Mouse (Mus musculus): ENCODE measurements around the gene Inpp4b. TPM values are rescaled to one million over a fixed set of nuclear protein-coding genes. Genes with fewer than 3 reads are reported as not detected.

The Inpp4b gene
- polyA plus RNA-seq, 1 experiment from 2014 or later = 5.6 TPM

GRCm38 (mm10) chr8:81483834-81484233 is 141.5 kb downstream of the Inpp4b start:
- Histone ChIP-seq H3K9ac (no peak overlapping the region), H3K27me3 (replicated peaks) (no peaks in the 10 kb centered on the region), H3K4me2 (replicated peaks) (no peak overlapping the region), H3K9me3 (no peaks in the 10 kb centered on the region), H3K4me1 (no peaks in the 10 kb centered on the region), H3K36me3 (no peaks in the 10 kb centered on the region), H3K4me3 (no peak overlapping the region), H3K27ac (no peak overlapping the region)
- WGBS = 85% methylated on average over 1 of the region's 1 CpGs
- ATAC-seq (ENCODE audit: low FRiP score, low read depth) = no peak

DNA sequence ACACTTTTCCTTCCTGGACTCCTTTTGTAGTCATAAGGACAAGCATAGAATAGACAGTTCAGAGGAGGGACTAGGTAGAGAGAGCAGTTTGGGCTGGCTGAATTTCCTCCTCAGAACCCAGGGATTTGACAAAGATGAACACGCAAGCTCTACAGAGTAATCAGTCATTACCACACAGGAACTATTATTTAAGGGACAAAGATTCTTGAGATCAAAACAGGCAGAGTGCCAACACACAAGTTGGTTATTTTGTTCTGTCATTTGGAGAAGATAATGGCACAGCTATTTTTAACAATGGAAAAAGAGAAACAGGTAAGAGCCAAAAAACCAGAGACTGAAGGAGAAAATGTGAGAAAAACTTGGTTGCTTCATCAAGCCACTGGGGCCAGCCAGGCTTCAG is 143.3 kb downstream of the Inpp4b start:
- no peak for ATAC-seq (ENCODE audit: low FRiP score, low read depth)
- no peaks in the 10 kb centered on the region for H3K27me3 ChIP-seq (replicated peaks)
- no peak overlapping the region for H3K4me2 ChIP-seq (replicated peaks)
- WGBS = 92% methylated on average over 1 of the region's 1 CpGs
- no peaks in the 10 kb centered on the region for H3K9me3 ChIP-seq
- no peak overlapping the region for H3K9ac ChIP-seq
- H3K36me3 ChIP-seq = no peaks in the 10 kb centered on the region
- no peak overlapping the region for H3K4me3 ChIP-seq
- no peak overlapping the region for H3K27ac ChIP-seq
- no peaks in the 10 kb centered on the region for H3K4me1 ChIP-seq

DNA sequence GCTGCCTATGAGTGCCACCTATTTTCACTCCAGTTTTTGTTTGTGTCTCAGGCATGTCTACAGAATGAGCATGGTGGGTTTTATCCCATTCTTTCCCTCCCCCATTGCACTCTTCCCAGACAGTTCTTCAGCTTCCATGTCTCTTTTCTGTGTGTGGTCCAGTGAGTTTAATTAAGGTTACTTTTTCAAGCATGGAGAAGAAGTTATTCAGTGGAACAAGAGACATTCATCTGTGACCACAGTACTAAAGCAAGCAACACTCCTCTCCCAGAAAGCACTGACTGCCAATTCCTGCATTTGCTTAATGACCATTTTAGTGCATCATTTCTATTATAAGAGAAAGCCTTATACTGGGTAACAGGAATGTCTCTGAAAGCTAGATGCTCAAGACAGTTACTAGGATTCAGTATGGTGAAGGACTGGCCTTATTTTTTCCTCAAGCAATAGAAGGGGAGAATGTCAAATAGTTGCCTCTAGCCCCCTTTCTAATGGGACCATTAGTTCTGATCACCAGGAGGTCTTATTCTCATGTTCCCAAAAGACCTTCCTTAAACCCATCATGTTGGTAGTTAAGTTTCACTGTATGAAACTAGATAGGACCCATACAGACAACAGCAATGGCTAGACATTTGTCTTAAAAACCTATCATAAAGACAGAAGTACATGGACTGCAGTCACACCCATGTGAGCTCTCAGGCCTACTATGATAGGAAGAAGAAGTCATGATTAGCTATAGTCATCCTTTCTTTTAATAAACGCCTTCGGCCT is 147.7 kb downstream of the Inpp4b start:
- H3K27me3 ChIP-seq (replicated peaks) = no peaks in the 10 kb centered on the region
- no peak overlapping the region for H3K9ac ChIP-seq
- H3K27ac ChIP-seq = no peak overlapping the region
- no peak overlapping the region for H3K4me3 ChIP-seq
- no peak for ATAC-seq (ENCODE audit: low FRiP score, low read depth)
- no peak overlapping the region for H3K4me2 ChIP-seq (replicated peaks)
- no peaks in the 10 kb centered on the region for H3K4me1 ChIP-seq
- H3K36me3 ChIP-seq = no peaks in the 10 kb centered on the region
- WGBS = 73% methylated on average over 2 of the region's 2 CpGs
- H3K9me3 ChIP-seq = no peaks in the 10 kb centered on the region

DNA sequence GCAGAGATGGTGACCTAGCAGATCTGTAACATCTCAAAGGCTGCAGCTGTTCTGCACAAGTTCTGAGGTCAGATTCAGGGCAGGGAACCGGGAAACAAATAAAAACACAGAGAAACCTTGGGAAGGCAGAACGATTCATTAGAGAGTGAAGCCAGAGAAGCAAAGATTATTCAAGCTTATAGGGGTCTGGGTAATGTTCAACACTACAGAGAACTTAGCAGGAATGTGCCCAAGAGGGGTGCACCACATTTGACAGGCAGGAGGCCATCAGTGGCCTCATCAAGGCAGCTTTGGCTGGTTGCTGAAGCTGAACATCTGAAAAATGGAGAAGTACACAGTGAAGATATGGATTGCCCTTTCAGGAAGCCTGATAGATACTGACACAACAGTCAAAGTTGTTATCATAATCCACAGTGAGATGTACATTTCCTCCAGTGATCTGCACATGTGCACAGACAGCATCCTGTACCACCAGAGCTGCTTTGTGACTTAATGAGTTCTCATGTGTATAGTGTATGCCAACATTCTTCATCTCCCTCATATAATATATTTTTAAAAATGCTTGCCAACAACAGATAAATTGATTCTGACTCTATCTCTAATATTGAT is 148.8 kb downstream of the Inpp4b start:
- Histone ChIP-seq H3K27ac (no peak overlapping the region), H3K9me3 (no peaks in the 10 kb centered on the region), H3K4me2 (replicated peaks) (no peak overlapping the region), H3K36me3 (no peaks in the 10 kb centered on the region), H3K4me3 (no peak overlapping the region), H3K4me1 (no peaks in the 10 kb centered on the region), H3K27me3 (replicated peaks) (no peaks in the 10 kb centered on the region), H3K9ac (no peak overlapping the region)
- ATAC-seq (ENCODE audit: low FRiP score, low read depth) = no peak
- WGBS = 75% methylated on average over 2 of the region's 2 CpGs

DNA sequence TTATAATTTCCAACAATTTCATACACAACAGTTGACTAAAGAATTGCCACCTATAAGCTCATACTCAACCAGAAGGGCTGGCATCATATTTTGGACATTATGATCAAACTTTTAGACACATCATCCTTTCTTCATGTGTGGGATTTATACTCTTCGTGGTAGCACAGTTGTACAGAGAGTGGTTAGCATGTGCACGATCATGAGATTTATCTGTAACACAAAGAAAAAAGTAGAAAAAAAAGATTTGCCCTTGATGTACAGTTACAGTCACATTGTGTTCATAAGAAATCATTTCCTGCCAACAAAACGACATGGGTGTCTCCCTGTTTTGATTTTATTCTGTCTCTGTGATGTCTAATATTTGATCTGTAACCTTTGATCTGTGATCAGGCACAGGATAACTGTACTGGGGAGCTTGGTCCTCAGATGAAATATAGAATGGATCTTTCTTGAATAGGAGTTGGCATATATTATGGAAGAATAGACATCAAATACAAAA is 149.4 kb downstream of the Inpp4b start:
- no peak overlapping the region for H3K4me2 ChIP-seq (replicated peaks)
- no peaks in the 10 kb centered on the region for H3K9me3 ChIP-seq
- no peak overlapping the region for H3K9ac ChIP-seq
- no peak overlapping the region for H3K27ac ChIP-seq
- no peaks in the 10 kb centered on the region for H3K4me1 ChIP-seq
- H3K36me3 ChIP-seq = no peaks in the 10 kb centered on the region
- ATAC-seq (ENCODE audit: low FRiP score, low read depth) = no peak
- no peak overlapping the region for H3K4me3 ChIP-seq
- WGBS = 85% methylated on average over 3 of the region's 3 CpGs
- H3K27me3 ChIP-seq (replicated peaks) = no peaks in the 10 kb centered on the region

DNA sequence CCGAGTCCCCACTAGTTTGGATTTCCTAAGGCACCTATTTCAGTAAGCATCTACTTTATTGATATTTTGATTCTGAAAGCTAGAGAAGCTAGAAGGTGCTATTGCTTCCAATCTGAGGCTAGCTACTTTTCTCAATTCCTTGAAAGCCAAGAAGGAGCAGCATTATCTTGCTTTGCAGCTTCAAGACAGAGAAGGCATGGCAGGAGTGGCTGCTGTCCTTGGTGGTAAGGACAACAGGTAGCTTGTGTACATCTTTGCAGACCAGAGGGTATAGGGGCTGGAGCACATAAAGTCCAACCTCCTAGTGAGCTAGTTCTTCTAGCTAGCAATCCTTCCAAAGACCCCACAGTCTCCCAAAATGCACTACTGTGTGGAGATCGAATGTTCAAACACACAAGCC is 152.5 kb downstream of the Inpp4b start:
- Histone ChIP-seq H3K4me1 (no peaks in the 10 kb centered on the region), H3K27ac (no peak overlapping the region), H3K9ac (no peak overlapping the region), H3K36me3 (no peaks in the 10 kb centered on the region), H3K9me3 (no peaks in the 10 kb centered on the region), H3K4me2 (replicated peaks) (no peak overlapping the region), H3K4me3 (no peak overlapping the region), H3K27me3 (replicated peaks) (no peaks in the 10 kb centered on the region)
- 91% methylated on average over 2 of the region's 2 CpGs for WGBS
- no peak for ATAC-seq (ENCODE audit: low FRiP score, low read depth)

DNA sequence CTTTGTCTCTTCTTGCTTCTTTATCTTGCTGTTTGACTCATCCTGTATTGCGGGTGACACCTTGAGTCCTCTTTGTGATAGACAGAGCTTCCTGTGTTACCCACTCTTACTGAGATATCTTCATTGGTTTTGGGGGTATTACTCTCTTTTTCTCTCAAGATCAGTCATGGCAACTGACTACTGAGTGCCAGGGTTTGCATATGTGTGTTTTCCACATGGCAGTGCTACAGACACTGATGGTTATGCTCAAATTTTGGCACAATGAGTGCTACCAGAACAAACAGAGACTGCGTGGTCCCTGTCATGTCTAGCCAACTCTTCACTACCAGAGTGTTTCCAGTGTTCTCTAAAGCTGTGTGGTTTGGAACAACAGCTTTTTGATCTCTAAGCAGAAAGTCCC is 155.3 kb downstream of the Inpp4b start:
- H3K4me1 ChIP-seq = no peaks in the 10 kb centered on the region
- no peak overlapping the region for H3K27ac ChIP-seq
- H3K9me3 ChIP-seq = no peaks in the 10 kb centered on the region
- WGBS = 88% methylated on average over 2 of the region's 2 CpGs
- no peak overlapping the region for H3K4me3 ChIP-seq
- no peaks in the 10 kb centered on the region for H3K36me3 ChIP-seq
- ATAC-seq (ENCODE audit: low FRiP score, low read depth) = no peak
- no peaks in the 10 kb centered on the region for H3K27me3 ChIP-seq (replicated peaks)
- no peak overlapping the region for H3K4me2 ChIP-seq (replicated peaks)
- H3K9ac ChIP-seq = no peak overlapping the region

DNA sequence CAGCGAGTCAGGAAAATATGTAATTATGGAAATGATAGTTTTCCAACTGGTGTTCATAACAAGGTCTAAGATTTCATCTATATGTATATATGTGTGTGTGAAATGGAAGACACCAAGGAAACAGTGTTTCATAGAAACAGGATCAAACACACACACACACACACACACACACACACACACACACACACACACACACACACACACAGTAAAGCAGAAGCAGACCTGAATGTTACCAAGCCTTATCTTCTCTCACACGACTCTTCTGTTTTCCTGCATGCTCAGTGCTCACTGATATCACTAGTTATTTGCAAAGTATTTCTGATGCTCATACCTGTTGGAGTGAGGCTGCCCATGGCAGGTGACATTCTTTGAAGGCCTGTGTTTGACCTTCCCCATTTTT is 159.9 kb downstream of the Inpp4b start:
- H3K9ac ChIP-seq = no peak overlapping the region
- no peaks in the 10 kb centered on the region for H3K4me1 ChIP-seq
- ATAC-seq (ENCODE audit: low FRiP score, low read depth) = no peak
- H3K9me3 ChIP-seq = no peaks in the 10 kb centered on the region
- no peaks in the 10 kb centered on the region for H3K27me3 ChIP-seq (replicated peaks)
- no peak overlapping the region for H3K4me3 ChIP-seq
- H3K27ac ChIP-seq = no peak overlapping the region
- WGBS = 91% methylated on average over 2 of the region's 2 CpGs
- H3K36me3 ChIP-seq = no peaks in the 10 kb centered on the region
- H3K4me2 ChIP-seq (replicated peaks) = no peak overlapping the region

DNA sequence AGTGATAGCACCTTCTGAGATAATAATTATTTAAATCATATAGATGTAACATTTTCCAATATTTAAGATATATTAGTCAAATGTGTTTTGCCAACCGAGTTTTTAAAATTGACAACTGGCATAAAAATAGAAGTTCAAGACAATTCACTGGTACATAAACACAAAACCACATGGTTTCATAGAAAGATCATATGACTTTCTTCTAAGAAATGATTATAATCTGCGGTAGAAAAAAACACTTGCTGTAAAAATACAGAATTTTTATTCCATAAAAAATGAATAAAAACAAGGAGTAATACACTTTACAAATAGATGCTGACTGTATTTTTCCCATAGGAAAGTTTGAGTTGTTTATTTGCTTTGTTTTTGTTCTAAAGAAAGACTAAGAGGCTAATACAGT is 160.6 kb downstream of the Inpp4b start:
- WGBS = 85% methylated on average over 2 of the region's 2 CpGs
- H3K9me3 ChIP-seq = no peaks in the 10 kb centered on the region
- no peak overlapping the region for H3K9ac ChIP-seq
- no peak overlapping the region for H3K27ac ChIP-seq
- H3K4me2 ChIP-seq (replicated peaks) = no peak overlapping the region
- H3K4me1 ChIP-seq = no peaks in the 10 kb centered on the region
- no peak overlapping the region for H3K4me3 ChIP-seq
- H3K36me3 ChIP-seq = no peaks in the 10 kb centered on the region
- H3K27me3 ChIP-seq (replicated peaks) = no peaks in the 10 kb centered on the region
- no peak for ATAC-seq (ENCODE audit: low FRiP score, low read depth)

GRCm38 (mm10) chr8:81512826-81513225 is 170.5 kb downstream of the Inpp4b start:
- Histone ChIP-seq H3K27ac (no peak overlapping the region), H3K4me1 (no peaks in the 10 kb centered on the region), H3K36me3 (no peaks in the 10 kb centered on the region), H3K4me2 (replicated peaks) (no peak overlapping the region), H3K4me3 (no peak overlapping the region), H3K9me3 (no peaks in the 10 kb centered on the region), H3K27me3 (replicated peaks) (no peaks in the 10 kb centered on the region), H3K9ac (no peak overlapping the region)
- no peak for ATAC-seq (ENCODE audit: low FRiP score, low read depth)

- ATAC-seq (ENCODE audit: low FRiP score, low read depth) = no peak
- H3K27ac ChIP-seq = no peak overlapping the region
- H3K36me3 ChIP-seq = no peaks in the 10 kb centered on the region
- no peaks in the 10 kb centered on the region for H3K9me3 ChIP-seq
- H3K27me3 ChIP-seq (replicated peaks) = no peaks in the 10 kb centered on the region
- no peaks in the 10 kb centered on the region for H3K4me1 ChIP-seq
- no peak overlapping the region for H3K4me2 ChIP-seq (replicated peaks)
- H3K4me3 ChIP-seq = no peak overlapping the region
- H3K9ac ChIP-seq = no peak overlapping the region
Measured at GRCm38 (mm10) chr8:81514425-81514824, 172.1 kb downstream of the Inpp4b start.

- 88% methylated on average over 2 of the region's 2 CpGs for WGBS
- ATAC-seq (ENCODE audit: low FRiP score, low read depth) = no peak
- no peak overlapping the region for H3K4me3 ChIP-seq
- no peak overlapping the region for H3K4me2 ChIP-seq (replicated peaks)
- no peaks in the 10 kb centered on the region for H3K36me3 ChIP-seq
- H3K9ac ChIP-seq = no peak overlapping the region
- no peaks in the 10 kb centered on the region for H3K27me3 ChIP-seq (replicated peaks)
- H3K27ac ChIP-seq = no peak overlapping the region
- H3K4me1 ChIP-seq = no peaks in the 10 kb centered on the region
- no peaks in the 10 kb centered on the region for H3K9me3 ChIP-seq
Measured at GRCm38 (mm10) chr8:81522085-81522484, 179.7 kb downstream of the Inpp4b start.

DNA sequence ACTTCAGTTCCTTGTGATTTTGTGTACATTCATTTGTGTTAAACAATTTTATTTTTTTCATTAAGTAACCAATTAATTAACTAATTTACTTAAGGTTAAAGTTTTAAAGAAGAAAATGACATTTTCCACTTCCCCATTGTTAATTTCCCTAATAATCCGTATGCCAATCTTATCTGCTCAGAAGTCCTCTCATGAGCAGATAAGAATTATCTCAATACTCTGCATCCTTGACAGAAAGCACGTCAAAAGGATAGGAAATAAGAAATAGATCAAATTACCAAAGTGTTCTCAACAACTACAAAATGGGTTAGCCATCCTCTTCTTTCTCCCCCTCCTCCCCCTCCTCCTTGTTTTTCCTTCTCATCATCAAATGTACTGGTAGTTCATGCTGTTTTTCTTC is 182.2 kb downstream of the Inpp4b start:
- no peak for ATAC-seq (ENCODE audit: low FRiP score, low read depth)
- Histone ChIP-seq H3K4me3 (no peak overlapping the region), H3K27ac (no peak overlapping the region), H3K9me3 (no peaks in the 10 kb centered on the region), H3K4me1 (no peaks in the 10 kb centered on the region), H3K36me3 (no peaks in the 10 kb centered on the region), H3K27me3 (replicated peaks) (no peaks in the 10 kb centered on the region), H3K4me2 (replicated peaks) (no peak overlapping the region), H3K9ac (no peak overlapping the region)
- 73% methylated on average over 2 of the region's 2 CpGs for WGBS
